Mouse (Mus musculus) cerebellum, adult 9-11 months (tissue): Measurements from ENCODE around the gene Mgst2.

Experiments used
- DNase-seq: peaks from one replicate; pipeline ENCODE4 v3.0.0; 2022

Mgst2 gene

DNA sequence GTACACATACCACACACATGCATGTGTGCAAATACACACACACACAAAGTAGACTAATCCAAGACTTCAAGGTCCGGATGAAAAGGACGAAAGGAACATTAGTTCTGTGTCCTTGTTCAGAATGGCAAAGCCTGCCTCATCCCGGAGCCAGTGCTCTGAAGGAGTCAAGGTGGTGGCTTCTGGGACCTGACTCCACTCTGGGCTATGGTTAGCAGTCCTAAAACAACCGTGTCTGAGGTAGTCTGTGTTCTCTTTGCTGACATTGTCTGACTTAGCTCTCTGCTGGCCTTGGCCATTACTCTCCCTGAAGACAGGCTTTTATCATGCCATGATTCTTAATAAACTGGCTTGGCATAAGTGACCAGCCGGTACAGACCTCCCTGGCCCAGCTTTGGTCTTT lies 745 bp upstream of the Mgst2 start:
- DNase-seq = no peak

DNA sequence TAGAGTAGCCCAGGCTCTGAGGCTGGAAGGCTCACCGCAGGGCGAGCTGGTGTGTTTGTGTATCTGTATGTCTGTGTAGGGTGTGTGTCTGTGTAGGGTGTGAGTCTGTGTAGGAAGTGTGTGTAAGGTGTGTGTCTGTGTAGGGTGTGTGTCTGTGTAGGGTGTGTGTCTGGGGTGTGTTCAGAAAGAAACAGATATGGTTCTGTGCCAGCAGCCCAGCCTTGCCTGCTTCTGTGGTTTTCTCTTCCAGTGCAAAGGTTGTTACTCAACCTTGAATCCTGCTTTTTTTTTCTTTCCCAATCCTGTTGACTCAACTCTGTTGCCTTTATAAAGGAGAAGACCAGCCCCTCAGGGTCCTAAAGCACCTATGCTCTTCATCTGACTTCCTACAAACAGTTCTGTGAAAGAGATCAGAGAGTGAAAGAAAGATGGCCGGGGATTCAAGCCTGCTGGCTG lies 689 bp downstream of the Mgst2 start:
- DNase-seq = no peak

DNA sequence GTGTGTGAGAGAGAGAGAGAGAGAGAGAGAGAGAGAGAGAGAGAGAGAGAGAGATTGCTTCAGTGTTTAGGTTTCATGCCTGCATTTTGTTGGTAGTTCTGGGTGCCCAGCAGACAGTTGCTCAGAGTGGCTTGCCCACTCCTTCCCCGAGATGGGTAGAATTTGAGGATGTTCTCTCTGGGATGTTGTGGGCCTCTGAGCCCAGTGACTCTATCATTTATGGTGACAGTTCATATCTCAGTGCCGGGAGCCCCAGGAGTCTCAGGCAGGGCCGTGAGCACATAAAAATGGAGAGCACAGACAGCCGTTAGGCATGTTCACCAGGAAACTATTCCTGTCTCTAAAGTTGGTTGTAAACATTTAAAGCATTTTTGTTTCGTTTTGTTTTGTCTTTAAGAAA lies 1.2 kb downstream of the Mgst2 start:
- DNase-seq = no peak

DNA sequence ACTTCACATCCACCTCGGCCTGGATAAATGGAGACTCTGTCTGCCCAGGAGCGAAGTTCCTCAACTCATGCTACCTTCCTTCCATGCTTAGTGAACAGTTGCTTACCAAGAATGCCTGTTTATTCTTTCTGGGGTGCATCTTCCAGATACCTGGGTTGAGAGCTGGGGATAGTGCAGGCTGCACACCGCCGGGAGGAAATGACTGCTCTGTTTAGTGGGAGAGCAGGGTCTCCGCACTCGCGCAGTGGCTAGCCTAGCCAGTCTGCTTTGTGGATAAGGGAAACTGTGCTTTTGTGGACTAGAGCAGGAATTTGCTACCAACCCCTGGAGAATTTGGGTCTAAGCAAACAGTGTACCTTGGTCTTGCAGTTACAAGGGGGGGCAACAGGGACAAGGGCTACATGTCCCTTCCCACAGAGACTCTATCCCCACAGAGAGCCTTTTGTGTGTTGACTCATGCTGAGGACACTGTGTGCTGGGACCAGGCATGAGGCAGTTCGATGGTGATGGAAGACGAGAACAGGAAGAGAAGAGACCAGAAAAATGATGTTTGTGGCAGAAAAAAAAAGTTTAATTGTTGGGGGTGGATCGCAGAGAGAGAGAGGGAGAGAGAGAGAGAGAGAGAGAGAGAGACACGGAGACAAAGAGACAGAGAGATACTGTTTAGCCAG lies 1.9 kb downstream of the Mgst2 start:
- no peak for DNase-seq

DNA sequence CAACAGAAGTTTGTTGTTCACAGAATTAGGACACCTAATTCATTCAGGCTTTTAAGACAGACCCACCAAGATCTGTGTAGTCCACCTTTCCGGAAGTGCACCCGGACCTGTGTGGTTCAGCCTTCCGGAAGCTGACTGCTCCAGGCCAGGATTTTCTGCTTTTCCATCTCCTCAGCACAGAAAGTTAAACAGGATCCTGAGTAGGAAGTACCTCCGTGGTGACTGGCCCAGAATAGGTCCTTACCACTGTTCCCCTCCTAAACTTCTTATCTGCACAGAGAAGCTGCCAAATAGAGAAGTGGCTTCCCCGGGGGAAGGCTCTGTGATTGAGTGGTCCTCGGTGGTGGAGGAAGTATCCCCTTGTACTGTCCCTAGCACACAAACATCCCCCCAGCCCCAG lies 2.4 kb downstream of the Mgst2 start:
- no peak for DNase-seq

DNA sequence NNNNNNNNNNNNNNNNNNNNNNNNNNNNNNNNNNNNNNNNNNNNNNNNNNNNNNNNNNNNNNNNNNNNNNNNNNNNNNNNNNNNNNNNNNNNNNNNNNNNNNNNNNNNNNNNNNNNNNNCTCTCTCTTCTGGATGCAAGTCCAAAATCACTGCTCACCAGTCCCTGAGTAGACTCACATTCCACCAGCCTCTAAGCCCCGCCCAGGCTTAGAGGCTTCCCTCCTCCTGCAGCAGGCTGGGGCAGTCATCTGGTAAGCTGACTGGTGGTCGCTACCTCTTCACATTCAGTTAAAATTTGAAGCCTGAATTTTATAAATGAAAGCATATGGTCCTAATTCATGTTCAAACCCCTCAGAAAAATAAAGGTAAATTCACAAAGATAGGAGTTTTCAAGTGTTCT lies 8.4 kb downstream of the Mgst2 start:
- DNase-seq = no peak

DNA sequence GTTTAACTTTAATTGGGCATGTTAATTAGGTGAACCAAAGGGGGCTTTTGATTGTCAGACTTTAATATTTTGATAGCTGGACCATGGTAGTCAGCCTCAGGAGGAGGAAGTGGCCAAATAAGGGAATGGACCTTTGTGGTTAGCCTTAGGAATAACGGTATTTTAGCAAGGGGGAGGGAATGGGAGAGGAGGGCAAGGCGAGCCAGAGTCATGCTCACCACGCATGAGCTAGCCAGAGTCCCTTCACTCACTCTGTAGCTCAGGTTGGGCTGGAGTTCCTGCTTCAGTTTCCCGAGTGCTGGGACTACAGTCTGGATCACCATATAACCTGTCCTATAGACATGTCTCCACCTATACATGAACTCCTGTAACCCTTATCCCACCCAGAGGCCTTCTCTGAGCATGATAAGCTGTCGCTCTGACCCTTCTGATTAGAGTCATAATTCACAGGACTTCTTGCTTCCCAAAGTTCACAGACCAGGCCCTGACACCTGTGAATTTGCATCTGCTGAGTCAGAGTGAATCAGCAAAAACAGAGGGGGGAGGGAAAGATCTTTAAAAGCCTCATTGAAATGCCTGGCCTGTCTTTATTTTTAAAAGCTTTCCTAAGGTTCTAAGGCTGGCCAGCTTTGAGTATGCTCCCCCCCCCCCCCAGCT lies 10.4 kb downstream of the Mgst2 start:
- DNase-seq = no peak

DNA sequence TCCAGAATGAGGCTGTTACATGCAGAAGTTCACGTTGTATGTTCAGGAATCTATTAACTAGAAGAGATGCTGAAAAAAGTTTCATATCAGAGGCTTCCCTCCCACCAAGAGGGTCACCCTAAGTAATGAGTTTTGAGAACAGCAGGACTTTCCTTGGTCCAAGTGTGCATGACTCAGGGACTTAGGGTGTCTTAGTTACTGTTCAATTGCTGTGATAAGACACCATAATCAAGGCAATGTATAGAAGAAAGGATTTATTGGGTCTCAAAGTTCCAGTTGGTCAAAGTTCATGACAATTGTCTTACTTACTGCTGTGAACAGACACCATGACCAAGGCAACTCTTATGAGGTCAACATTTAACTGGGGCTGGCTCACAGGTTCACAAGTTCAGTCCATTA lies 10.9 kb downstream of the Mgst2 start:
- no peak for DNase-seq

DNA sequence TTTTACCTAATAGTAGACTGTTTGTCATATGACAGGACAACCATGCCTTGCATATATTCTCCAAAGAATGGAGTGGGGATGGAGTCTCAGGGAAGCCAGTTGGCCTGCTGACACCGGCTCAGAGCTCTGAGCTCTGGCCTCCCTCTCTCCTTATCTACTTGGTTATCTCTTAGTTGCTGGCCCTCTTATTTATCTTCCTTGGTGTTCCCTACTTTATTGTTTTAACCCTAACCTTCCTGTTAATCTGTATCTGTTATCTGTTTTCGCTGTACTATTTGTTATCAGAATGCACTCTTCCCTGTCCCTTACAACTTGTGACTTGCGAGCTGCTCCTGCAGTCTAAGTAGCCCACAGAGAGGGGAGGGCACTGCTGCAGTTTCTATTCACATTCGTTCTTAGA lies 12.5 kb downstream of the Mgst2 start:
- DNase-seq = no peak

DNA sequence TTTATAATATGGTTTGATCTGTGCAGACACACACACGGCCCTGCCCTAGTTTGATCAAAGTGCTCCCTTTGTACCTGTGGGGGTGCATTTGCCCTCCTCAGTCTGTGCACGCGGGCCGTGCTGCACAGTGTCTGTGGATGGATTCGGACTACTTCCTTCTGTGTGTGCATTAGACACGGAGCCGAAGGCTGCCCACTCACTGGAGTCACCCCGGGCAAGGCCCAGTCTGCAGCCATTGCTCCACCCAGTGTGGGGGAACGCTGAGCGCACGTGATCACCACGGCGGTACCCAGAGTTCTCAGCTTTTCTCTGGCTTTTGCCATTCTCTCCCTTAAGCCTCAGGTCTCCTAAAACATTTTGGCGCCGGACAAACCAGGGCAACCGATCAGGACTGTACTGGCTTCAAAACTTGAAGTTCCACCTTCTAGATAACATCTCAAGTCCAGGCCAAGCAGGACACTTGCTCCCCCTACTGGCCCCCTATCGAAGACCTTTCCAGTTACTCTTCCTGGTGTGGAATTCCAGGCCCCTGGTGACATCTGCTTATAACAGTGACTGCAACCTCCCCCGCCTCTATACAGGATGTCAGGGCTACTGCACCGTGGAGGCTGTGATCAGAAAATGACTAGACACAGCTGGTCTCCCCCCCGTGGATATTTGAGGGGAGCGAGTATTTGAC lies 13.4 kb downstream of the Mgst2 start:
- DNase-seq = peak; percentile 41

DNA sequence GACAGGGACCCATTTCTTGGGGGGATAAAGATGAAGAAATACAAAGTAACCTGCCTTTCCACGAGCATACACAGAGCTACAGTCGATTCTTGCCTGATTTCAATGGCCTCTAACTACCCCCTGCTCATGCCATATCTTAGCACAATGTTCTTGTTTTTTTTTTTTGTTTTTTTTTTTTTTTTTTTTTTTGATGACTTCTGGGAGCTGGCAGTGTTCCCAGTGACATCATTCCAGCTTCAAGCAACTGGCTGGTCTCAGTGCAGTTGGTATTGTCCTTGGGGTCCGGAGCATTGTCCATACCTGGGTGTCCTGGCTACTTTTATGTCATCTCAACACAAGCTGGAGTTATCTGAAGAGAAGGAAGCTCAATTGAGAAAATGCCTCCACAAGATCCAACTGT lies 14.8 kb downstream of the Mgst2 start:
- DNase-seq = no peak

DNA sequence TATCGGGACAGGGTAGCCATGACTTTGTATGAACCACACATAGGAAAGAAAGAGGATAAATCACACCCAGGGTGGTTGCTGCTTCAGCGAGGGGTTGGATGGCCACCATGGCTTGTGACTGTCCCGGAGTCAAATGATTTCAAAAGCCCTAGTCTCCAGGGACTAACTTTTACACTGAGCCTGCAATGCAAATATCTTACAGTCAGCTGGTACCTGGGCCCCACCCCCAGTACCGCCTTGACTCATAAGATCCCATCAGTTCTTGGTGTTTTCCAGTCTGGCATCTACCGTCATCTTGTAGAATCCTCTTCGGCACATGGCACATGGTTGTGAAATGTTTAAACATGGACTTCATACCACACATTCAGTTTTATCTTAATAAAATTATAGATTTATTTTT lies 25.4 kb downstream of the Mgst2 start:
- DNase-seq = no peak

DNA sequence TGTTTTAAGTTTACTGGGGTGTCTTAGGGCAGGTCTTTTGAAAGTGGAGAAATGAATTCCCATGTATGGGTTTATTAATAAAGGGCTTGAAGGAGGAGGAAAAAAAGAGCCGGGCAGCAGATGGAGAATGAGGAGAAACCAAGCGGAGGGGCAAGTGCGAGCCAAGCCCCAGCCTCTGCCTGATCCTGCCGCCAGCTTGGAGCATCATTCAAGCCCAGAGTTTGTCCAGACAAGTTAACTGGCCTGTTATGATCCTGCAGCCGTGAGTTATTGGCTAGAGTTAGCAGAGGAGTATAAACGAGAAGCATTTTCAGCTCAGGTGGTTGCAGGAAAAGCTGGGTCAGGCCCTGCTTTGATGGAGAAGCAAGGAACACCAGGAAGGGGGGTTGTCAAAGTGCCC lies 26.2 kb downstream of the Mgst2 start:
- no peak for DNase-seq

DNA sequence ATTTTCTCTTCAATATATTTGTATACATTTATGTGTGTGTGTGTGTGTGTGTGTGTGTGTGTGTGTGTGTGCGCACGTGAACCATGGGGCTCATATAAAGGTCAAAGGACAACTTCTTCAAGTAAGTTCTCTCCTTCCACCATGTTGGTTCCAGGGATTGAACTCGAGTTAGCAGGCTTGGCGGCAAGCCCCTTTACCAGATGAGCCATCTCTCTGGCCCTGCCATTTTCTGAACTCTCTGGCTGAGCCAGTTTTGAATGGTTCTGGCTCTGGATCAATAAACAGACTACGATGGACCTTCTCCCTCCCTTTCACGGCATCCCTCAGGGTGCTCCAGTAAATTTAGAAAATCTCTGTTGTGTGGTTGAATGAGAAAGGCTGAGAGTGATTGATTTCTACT lies 26.6 kb downstream of the Mgst2 start:
- no peak for DNase-seq

DNA sequence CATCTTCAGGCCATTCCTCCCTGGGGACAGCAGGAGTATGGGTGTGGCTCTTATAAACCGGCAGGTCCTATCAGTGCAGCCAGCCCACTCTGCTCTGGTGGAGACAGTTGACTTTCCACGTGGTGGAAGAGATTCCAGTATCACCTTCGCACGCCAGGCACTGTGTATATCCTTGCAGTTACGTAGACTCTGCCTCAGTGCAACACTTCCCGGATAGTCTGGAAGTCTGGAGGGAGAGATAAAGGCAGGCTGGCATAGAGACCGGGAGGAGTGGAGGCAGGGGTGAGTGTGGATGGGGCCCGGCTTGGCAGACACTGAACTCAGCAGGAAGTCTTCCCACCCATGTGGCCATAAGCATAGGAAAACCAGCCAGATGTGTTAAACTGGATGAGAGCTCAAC lies 28.6 kb downstream of the Mgst2 start:
- no peak for DNase-seq

DNA sequence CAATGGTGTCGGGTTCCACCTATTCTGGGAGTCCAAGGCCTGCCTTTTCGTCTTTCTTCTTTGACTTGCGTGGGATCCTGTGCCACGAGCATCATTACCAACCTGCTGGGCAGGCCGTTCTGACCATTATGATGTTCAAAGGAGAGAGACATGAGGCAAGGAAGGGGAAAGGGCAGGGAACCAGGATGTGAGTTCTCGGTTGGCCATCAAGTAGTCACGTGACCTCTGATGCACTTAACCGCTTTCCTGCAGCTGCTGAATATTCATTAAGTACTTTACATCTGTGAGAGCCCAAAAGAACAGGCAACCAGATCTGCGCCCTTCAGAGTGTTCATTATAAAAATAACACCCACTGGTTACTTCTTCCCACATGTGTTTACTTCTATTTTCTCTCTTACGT lies 33.0 kb downstream of the Mgst2 start:
- no peak for DNase-seq

DNA sequence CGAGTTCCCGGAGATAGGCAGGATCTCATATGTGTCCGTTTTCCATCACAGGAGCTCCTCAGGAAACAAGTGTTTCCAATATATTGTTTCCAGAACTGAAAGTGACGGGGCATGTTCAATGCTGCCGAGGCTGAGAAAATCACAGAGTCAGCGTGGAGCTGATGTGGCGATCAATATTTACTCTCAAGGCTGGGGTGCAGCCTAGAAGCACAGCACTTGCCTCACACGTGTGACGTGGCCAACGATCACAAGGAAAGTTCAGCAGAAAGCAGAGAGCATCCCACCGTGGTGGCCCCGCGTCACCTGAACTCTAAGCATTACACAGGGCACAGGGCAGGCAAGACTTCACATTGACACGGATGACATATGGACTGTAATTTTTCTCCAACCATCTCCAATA lies 34.4 kb downstream of the Mgst2 start:
- no peak for DNase-seq

DNA sequence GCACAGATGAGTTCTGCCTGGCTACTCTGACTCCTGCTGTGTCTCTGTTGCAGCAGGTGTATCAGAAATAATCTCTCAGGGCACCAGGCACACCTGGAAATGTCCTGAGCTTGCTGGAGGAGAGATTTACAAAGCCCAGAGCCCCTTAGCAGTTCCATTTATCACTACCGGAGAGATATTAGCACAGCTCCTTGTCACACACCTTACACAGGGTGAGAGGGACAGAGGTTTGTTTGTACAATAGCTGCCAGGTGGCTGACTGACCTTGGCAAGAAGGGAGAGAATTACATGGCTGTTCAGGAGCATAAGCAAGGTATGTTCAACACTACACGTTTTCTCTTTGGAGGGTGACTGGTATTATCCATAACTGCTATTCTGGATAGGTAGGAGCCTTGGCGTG lies 35.6 kb downstream of the Mgst2 start:
- DNase-seq = no peak

DNA sequence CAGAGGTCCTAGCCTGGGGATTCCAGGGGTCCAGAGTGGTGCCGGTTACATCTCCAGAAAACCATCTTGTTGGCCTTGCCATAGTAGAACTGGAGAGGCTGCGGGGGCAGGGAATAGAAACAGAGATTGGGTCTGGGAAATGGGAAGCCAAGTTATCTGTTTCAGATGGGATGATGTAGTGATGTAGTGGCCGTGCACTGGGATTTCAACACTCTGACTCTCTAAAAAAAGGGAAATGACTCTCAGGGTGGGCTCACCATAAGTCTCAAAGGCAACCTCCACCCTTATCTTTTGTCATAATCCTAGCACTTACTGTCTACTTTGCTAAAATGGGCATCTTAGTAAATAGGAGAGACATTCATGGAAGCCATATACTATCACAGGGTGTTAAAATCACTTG lies 37.8 kb downstream of the Mgst2 start:
- DNase-seq = no peak

DNA sequence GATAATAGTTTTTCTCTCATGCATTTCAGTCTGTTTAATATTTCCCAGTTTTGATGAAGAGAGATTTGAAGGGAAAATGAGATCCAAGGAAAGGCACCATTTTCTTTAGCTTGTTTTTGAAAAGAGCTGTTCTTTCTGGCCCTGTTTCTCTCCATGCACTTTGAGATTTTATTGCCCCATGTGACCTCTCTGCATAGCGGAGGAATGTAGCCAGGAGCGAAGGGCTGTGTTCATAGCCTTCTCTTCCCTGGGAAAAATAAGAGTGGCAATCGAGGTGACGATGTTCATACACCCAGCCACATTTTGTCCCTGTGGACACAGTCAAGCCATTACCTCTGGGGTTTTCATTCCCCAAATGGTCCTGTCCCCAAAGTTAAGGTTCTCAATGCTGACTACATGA lies 40.0 kb downstream of the Mgst2 start:
- no peak for DNase-seq

DNA sequence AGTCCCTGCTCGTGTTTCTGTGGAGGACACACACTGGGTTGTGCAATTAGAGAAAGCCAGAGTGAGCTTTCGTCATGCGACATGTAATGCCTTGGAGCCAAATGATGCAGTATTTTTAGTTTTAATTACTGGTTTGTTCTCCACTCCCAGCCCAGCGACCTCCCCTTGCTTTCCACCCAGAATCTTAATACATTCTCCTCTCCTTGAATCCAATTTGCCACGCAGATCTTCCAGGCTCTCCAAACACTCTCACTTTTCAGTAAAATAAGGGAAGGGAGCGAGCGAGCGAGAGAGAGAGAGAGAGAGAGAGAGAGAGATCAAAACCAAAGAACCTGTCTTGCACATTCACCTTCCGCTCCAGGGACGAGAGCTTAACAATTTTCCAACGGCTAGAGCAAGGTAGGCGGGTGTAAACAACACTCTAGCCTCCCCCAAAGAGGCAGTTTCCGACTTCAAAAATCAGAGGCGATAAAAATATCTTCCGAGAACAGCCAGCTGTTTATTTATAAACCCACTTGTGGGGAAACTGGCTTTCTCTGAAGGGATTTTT lies 40.6 kb downstream of the Mgst2 start:
- DNase-seq = no peak

DNA sequence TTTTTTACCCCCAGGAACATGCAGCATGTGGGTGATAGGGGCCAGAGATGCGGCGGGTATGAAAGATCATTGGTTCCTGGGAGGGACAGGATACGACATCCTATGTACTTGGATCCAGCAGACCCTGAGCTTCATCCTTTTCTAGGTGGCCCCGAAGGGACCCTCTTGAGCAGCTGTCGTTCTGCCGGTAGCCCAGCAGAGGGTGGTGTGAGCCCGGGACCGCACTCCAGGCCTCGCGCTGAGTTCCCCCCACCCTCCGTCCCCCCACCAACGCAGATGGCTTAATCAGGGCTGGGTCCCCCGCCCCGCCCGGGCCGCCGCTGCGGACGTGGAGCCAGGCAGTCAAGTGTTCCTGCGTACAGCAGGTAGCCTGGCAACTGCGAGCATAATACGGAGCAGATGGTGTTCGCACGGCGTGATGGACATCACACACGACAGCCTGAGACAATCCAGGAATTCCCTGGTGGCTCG lies 41.2 kb downstream of the Mgst2 start:
- peak; percentile 98 for DNase-seq

DNA sequence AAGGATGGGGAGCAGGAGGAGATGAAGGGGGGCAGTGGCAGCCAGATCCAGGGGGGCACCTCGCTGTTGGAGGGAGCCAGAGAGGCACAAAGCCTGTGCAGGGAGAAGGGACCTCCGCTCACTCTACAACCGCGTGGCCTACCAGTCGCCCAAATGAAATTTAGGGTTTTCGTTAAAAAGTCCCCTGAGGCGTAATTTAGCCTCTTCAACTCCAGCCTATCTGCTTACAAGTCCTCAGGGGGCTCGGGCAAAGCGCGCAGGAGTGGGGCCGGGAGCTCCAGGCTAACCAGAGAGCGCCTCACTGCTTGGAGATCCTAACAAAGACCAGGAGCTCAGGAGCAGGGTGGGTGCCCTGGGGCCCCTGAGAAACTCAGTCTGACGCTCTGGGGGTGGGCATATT lies 41.8 kb downstream of the Mgst2 start:
- peak; percentile 72 for DNase-seq

DNA sequence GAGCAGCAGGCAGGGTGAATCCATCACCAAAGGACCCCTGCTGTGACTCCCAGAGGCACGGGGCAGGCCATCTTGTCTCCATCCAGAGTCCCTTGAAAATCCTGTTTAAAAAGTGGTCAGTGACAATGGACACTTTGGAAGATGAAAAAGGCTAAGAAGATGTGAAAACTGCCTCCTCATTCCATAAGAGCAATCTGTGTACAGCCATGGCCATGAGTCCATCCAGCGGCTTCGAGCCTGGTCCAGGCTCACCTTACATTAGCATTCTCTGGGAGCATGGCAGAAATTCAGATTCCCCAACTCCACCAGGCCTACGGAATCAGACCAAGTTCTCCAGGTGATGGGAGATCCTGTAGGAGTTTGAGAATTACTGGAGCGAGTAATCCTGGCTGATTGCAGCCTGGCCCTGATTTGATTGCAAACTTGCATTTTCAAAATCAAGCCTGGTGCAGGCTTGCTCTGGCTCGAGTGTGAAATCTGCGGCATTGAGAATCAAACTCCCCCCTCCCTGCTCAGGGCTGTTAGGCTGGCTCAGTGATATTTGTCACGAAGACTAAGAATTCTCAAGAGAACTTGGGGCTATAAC lies 42.6 kb downstream of the Mgst2 start:
- DNase-seq = peak; percentile 63
